Mouse (Mus musculus): ENCODE results near the gene Plk1. TPM values are rescaled to one million over a fixed set of nuclear protein-coding genes. Genes with fewer than 3 reads are reported as not detected.

Plk1 gene
- total RNA-seq (2023), result 10 to 100 TPM; 56.4 to 66.6 TPM

GRCm38 (mm10) chr7:122158915-122159902 is at the start of gene Plk1:
TSS of gene Plk1 (plus strand) at chr7:122159439.

GRCm38 (mm10) chr7:122132497-122133337 is 26.5 kb upstream of the Plk1 start, which contains the start of the genes Palb2 and Dctn5:
TSS of gene Palb2 (minus strand) at chr7:122132985.
TSS of gene Dctn5 (plus strand) at chr7:122133041.

GRCm38 (mm10) chr7:122186043-122186442 is 26.8 kb downstream of the Plk1 start, which contains the start of gene Ern2:
TSS of gene Ern2 (minus strand) at chr7:122186207.

GRCm38 (mm10) chr7:122219315-122219801 is 60.1 kb downstream of the Plk1 start, which contains the start of gene Chp2:
TSS of gene Chp2 (plus strand) at chr7:122219496.

Other genes with a start within 250 kb of the Plk1 start
- gene Cog7, start 177.7 kb upstream of the Plk1 start, total RNA-seq (2023), result 10 to 100 TPM; 10.7 to 11.5 TPM
- gene Gga2, start 138.2 kb upstream of the Plk1 start, total RNA-seq (2023), result 10 to 100 TPM; 15.6 to 19.8 TPM
- 10 to 100 TPM; 11.9 to 14.6 TPM for gene Ubfd1, start 92.3 kb upstream of the Plk1 start, total RNA-seq (2023)
- 1 to 10 TPM; 1.2 to 1.5 TPM for gene Ears2, start 92.2 kb upstream of the Plk1 start, total RNA-seq (2023)
- 10 to 100 TPM; 61.9 to 67.2 TPM for gene Ndufab1, start 57.6 kb upstream of the Plk1 start, total RNA-seq (2023)
- gene Palb2, start 26.5 kb upstream of the Plk1 start, total RNA-seq (2023), result 1 to 10 TPM; 7.7 to 8.8 TPM
- gene Dctn5, start 26.4 kb upstream of the Plk1 start, total RNA-seq (2023), result 10 to 100 TPM; 48.5 to 63.0 TPM
- gene Ern2, start 26.8 kb downstream of the Plk1 start, total RNA-seq (2023), result not detected
- not detected for gene Chp2, start 60.1 kb downstream of the Plk1 start, total RNA-seq (2023)
- 100 to 1,000 TPM; 197 to 219 TPM for gene Prkcb, start 129.3 kb downstream of the Plk1 start, total RNA-seq (2023)